Mouse (Mus musculus) brain, embryonic 14.5 days (tissue): ENCODE data around the gene Tbc1d24.

Experiments
- CTCF ChIP-seq: fragments of 200-500 bp; IDR thresholded peaks from 2 replicates; pipeline ENCODE4 v1.5.1; 2012; ENCODE audit warnings: inconsistent platforms, mild to moderate bottlenecking, moderate library complexity, borderline replicate concordance; ENCODE audit not compliant: insufficient read depth, insufficient read length; ENCODE audit errors: extremely low read depth
- POLR2A ChIP-seq: fragments of 200-500 bp; IDR thresholded peaks from 2 replicates; pipeline ENCODE4 v1.6.1; 2012; ENCODE audit warnings: mild to moderate bottlenecking, inconsistent platforms, borderline replicate concordance; ENCODE audit not compliant: poor library complexity, insufficient read depth, insufficient read length, severe bottlenecking; ENCODE audit errors: extremely low read depth

GRCm38 (mm10) chr17:24140845-24141424, 64.4 kb downstream of the Tbc1d24 start:
- no peak for TF ChIP-seq POLR2A
- no peak for TF ChIP-seq CTCF
